In genomic region chr2:158143816-158144215, GRCm38 (mm10) we compare ENCODE assay signal across 9 mouse cellular contexts. TPM values are rescaled to one million over a fixed set of nuclear protein-coding genes. Genes with fewer than 3 reads are reported as not detected.
A peak's percentile ranks its signal among the peaks of the same experiment; 100 is the strongest.
DNase-seq lines count a peak whose midpoint lies in the region; ATAC-seq and TF ChIP-seq lines count a peak whose summit lies in the region.
"Had no signal": no experiment of that assay in that cellular context is flagged by ENCODE, and none has a peak within 500 bp of the region (broad histone marks: within the 10 kb centered on the region; RNA-seq: fewer than 3 reads in every experiment).

No protein-coding gene starts in this region.

- no peak for DNase-seq in kidney, adult 9 months
- DNase-seq in G1E (ENCODE audit: low spot score), result no peak
- no peak for DNase-seq in liver, embryonic 14.5 days (ENCODE audit: low read depth in 3 of 3, low spot score in 3 of 3)
- no peak for DNase-seq in adrenal gland, postnatal 25 days
- no peak for DNase-seq in urinary bladder, postnatal 36 days (ENCODE audit: low spot score in 2 of 2)
- DNase-seq: cerebellum, adult 18-20 months had no signal

- 0 out of 2 replicates have a peak, but pooled peaks cover 4% of the 10 kb centered on the region for H3K27me3 ChIP-seq in kidney, embryonic 15.5 days
- H3K27me3 ChIP-seq in G1E (ENCODE audit: insufficient read depth, low read length), result no peaks in the 10 kb centered on the region
- H3K27me3 ChIP-seq in liver, embryonic 14.5 days (ENCODE audit: control insufficient read depth, insufficient read depth, low read length), result no peaks in the 10 kb centered on the region

- 63% methylated on average over 3 of the region's 3 CpGs for WGBS in kidney, embryonic 15.5 days
- WGBS in liver, embryonic 14.5 days (ENCODE audit: insufficient replicate concordance), result 52% methylated on average over 3 of the region's 3 CpGs

- H3K9me3 ChIP-seq in kidney, embryonic 15.5 days (replicated peaks), result no peaks in the 10 kb centered on the region
- H3K9me3 ChIP-seq in G1E (replicated peaks), result no peaks in the 10 kb centered on the region
- no peaks in the 10 kb centered on the region for H3K9me3 ChIP-seq in liver, embryonic 14.5 days (ENCODE audit: control insufficient read depth, low read length)
- H3K9me3 ChIP-seq: forebrain, embryonic 15.5 days had no signal

- ATAC-seq in kidney, embryonic 15.5 days (replicated peaks; ENCODE audit: low FRiP score), result no peak
- ATAC-seq in G1E (ENCODE audit: extremely low read depth, insufficient number of reproducible peaks, low FRiP score, poor library complexity, severe bottlenecking), result no peak
- no peak for ATAC-seq in liver, embryonic 14.5 days (ENCODE audit: insufficient read depth)
- ATAC-seq: forebrain, embryonic 15.5 days had no signal

- TF ChIP-seq CTCF in G1E (IDR thresholded peaks at IDR 0.05; ENCODE audit: low read depth, low read length), result no peak
- TF ChIP-seq CTCF in liver, embryonic 14.5 days (IDR thresholded peaks at IDR 0.05; ENCODE audit: low read depth), result no peak

- no peaks in the 10 kb centered on the region for H3K36me3 ChIP-seq in kidney, embryonic 15.5 days
- peaks cover 42% of the 10 kb centered on the region for H3K36me3 ChIP-seq in G1E (replicated peaks)
- H3K36me3 ChIP-seq in liver, embryonic 14.5 days (replicated peaks; ENCODE audit: control insufficient read depth, insufficient read depth, low read depth), result peaks cover 41% of the 10 kb centered on the region
- H3K36me3 ChIP-seq: forebrain, embryonic 15.5 days had no signal

- H3K4me2 ChIP-seq in kidney, embryonic 15.5 days, result peak overlapping the region; percentile 86; the same call in 1 of the 2 replicates
- peak overlapping the region; percentile 94 for H3K4me2 ChIP-seq in liver, embryonic 14.5 days (ENCODE audit: low read depth)
- H3K4me2 ChIP-seq: forebrain, embryonic 15.5 days had no signal

- no peak overlapping the region for H3K9ac ChIP-seq in kidney, embryonic 15.5 days
- peak overlapping the region; percentile 85 for H3K9ac ChIP-seq in liver, embryonic 14.5 days (replicated peaks)
- H3K9ac ChIP-seq: forebrain, embryonic 15.5 days had no signal

- no peak for TF ChIP-seq EP300 in liver, embryonic 14.5 days (IDR thresholded peaks at IDR 0.05; ENCODE audit: low read depth)

- H3K4me3 ChIP-seq in kidney, embryonic 15.5 days (replicated peaks), result no peak overlapping the region
- peak overlapping the region; percentile 18; the same call in 1 of the 2 replicates for H3K4me3 ChIP-seq in G1E (ENCODE audit: low read depth, low read length)
- peak overlapping the region; percentile 83; the same call in 1 of the 2 replicates for H3K4me3 ChIP-seq in brown adipose tissue, adult 24 weeks (ENCODE audit: insufficient read depth, low read depth, low read length)
- peak overlapping the region; percentile 69 to 75 for H3K4me3 ChIP-seq in liver, embryonic 14.5 days (ENCODE audit: insufficient read depth in 1 of 2, low read depth in 2 of 2, low read length in 2 of 2)
- H3K4me3 ChIP-seq: forebrain, embryonic 15.5 days had no signal

- H3K27ac ChIP-seq in kidney, embryonic 15.5 days, result 0 out of 2 replicates have a peak overlapping the region, but pooled peaks have one; percentile 3
- H3K27ac ChIP-seq in brown adipose tissue, adult 24 weeks (replicated peaks; ENCODE audit: low read depth, low read length), result peak overlapping the region; percentile 40
- H3K27ac ChIP-seq in liver, embryonic 14.5 days, result peak overlapping the region; percentile 97
- H3K27ac ChIP-seq: forebrain, embryonic 15.5 days had no signal

- H3K4me1 ChIP-seq in kidney, embryonic 15.5 days, result peaks cover 67% of the 10 kb centered on the region
- peaks cover 87% of the 10 kb centered on the region for H3K4me1 ChIP-seq in G1E (ENCODE audit: insufficient read depth, low read depth, low read length)
- H3K4me1 ChIP-seq in brown adipose tissue, adult 24 weeks (ENCODE audit: control insufficient read depth, insufficient read depth, insufficient read length, low read length), result peaks cover 37% of the 10 kb centered on the region
- H3K4me1 ChIP-seq in liver, embryonic 14.5 days (replicated peaks; ENCODE audit: control insufficient read depth in 2 of 2, insufficient read depth in 2 of 2, low read length in 1 of 2), result peaks cover 54 to 58% of the 10 kb centered on the region in 2 experiments

RNA-seq across cellular contexts. Expression of gene Tgm2, which starts 2.4 kb away (rescaled TPM):
- polyA plus RNA-seq in kidney, embryonic 15.5 days (2015; fragmentation: Nextera tagmentation; extraction: Ambion mirVana), result 30.4 and 39.7 TPM in 2 replicates
- total RNA-seq in G1E (2014; fragmentation: Nextera tagmentation) (17.2 and 18.7 TPM in 2 replicates), G1E (2017) (23.0 and 23.5 TPM in 2 replicates)
- polyA plus RNA-seq in G1E (2012), result 29.8 and 37.0 TPM in 2 replicates
- polyA plus RNA-seq in brown adipose tissue, adult 24 weeks (2012; ENCODE audit: insufficient read depth, insufficient read length, missing spikeins), result 66.0 and 82.7 TPM in 2 replicates
- 41.9 and 44.6 TPM in 2 replicates for polyA plus RNA-seq in liver, embryonic 14.5 days (2012; rRNA removed)
- polyA plus RNA-seq in liver, embryonic 14.5 days (2014; fragmentation: Nextera tagmentation; extraction: Ambion mirVana), result 34.6 and 37.7 TPM in 2 replicates
- total RNA-seq in adrenal gland, postnatal 25 days (2021), result 33.4 and 33.5 TPM in 2 replicates

Comparison
In these comparisons a context has a peak if more than half of its experiments do, and no peak if none do; other contexts are left out.
1. H3K27ac ChIP-seq: peak in every context shown above with its lines; median percentile 97 in liver, embryonic 14.5 days; 40 in brown adipose tissue, adult 24 weeks; 3 in kidney, embryonic 15.5 days.